Mouse (Mus musculus) CH12.LX (cell line): ENCODE results near the gene Mrpl9. TPM values are rescaled to one million over a fixed set of nuclear protein-coding genes. Genes with fewer than 3 reads are reported as not detected.

Experiments used
- DNase-seq: peaks from one replicate; pipeline ENCODE4 v3.0.0-alpha.2; 2013; ENCODE audit errors: extremely low read depth
- H3K27ac ChIP-seq: 2 replicates; pipeline ENCODE4 v1.5.1; 2012; ENCODE audit warnings: low read depth, mild to moderate bottlenecking, control low read depth, moderate library complexity; ENCODE audit not compliant: insufficient read depth
- H3K27me3 ChIP-seq: replicated peaks from 2 replicates; pipeline ENCODE3; 2012; ENCODE audit warnings: inconsistent platforms
- H3K36me3 ChIP-seq, 2 experiments: replicated peaks in 1 of 2; 2 replicates each; pipeline versions ENCODE3 to v1.6.1; 2012; ENCODE audit warnings: inconsistent platforms in 1 of 2, low read length in 1 of 2, mild to moderate bottlenecking in 1 of 2, mixed read lengths in 1 of 2, moderate library complexity in 1 of 2; ENCODE audit not compliant: control insufficient read depth in 1 of 2, insufficient read depth in 1 of 2
- H3K4me1 ChIP-seq, 2 experiments: 2 replicates each; pipeline ENCODE4 v1.6.1; 2012; ENCODE audit warnings: inconsistent platforms in 1 of 2, moderate library complexity in 1 of 2; ENCODE audit not compliant: insufficient read depth in 2 of 2, control insufficient read depth in 1 of 2
- H3K4me2 ChIP-seq: 2 replicates; pipeline ENCODE4 v1.6.1; 2012; ENCODE audit warnings: low read depth, mild to moderate bottlenecking, control low read depth; ENCODE audit not compliant: poor library complexity, insufficient read depth, severe bottlenecking
- H3K4me3 ChIP-seq, 3 experiments: fragments of 150-350 bp in 1 of 3; sonication (generic) in 1 of 3; replicated peaks in 1 of 3; 2 replicates each; pipeline versions ENCODE3 to v1.5.1; 2011 to 2012; ENCODE audit warnings: low read depth in 2 of 3, low read length in 2 of 3, mild to moderate bottlenecking in 2 of 3, moderate library complexity in 2 of 3, control low read depth in 1 of 3, improper control_type of control experiment in 1 of 3, inconsistent platforms in 1 of 3, mixed read lengths in 1 of 3; ENCODE audit not compliant: poor library complexity in 1 of 3
- H3K79me2 ChIP-seq: replicated peaks from 2 replicates; pipeline ENCODE4 v1.6.1; 2012; ENCODE audit warnings: mild to moderate bottlenecking, moderate library complexity; ENCODE audit not compliant: control insufficient read depth, poor library complexity, insufficient read depth, severe bottlenecking; ENCODE audit errors: extremely low read depth
- H3K9ac ChIP-seq: 2 replicates; pipeline ENCODE4 v1.6.1; 2012; ENCODE audit warnings: low read depth, mild to moderate bottlenecking, control low read depth, moderate library complexity; ENCODE audit not compliant: insufficient read depth
- H3K9me3 ChIP-seq: replicated peaks from 2 replicates; pipeline ENCODE3; 2012; ENCODE audit warnings: low read length, inconsistent platforms, mixed read lengths
- CTCF ChIP-seq, 2 experiments: IDR thresholded peaks in 1 of 2; conservative IDR thresholded peaks in 1 of 2; 2 replicates each; pipeline ENCODE4 v1.5.1; 2011 to 2012; ENCODE audit warnings: low read depth in 2 of 2, low read length in 2 of 2, improper control_type of control experiment in 1 of 2, inconsistent platforms in 1 of 2, mild to moderate bottlenecking in 1 of 2, moderate library complexity in 1 of 2
- E2F4 ChIP-seq: IDR thresholded peaks from 2 replicates; pipeline ENCODE4 v1.6.1; 2011; ENCODE audit warnings: low read depth, low read length, improper control_type of control experiment; ENCODE audit not compliant: insufficient replicate concordance
- GABPA ChIP-seq: IDR thresholded peaks from 2 replicates; pipeline ENCODE4 v1.6.1; 2012; ENCODE audit warnings: low read depth, low read length, improper control_type of control experiment, inconsistent platforms; ENCODE audit not compliant: insufficient replicate concordance
- IRF4 ChIP-seq: IDR thresholded peaks from 2 replicates; pipeline ENCODE4 v1.6.1; 2014; ENCODE audit warnings: low read depth, mild to moderate bottlenecking, inconsistent platforms, low read length, improper control_type of control experiment
- MAFK ChIP-seq: IDR thresholded peaks from 2 replicates; pipeline ENCODE4 v1.6.1; 2011; ENCODE audit warnings: low read length, improper control_type of control experiment; ENCODE audit not compliant: insufficient replicate concordance
- MAZ ChIP-seq: IDR thresholded peaks from 2 replicates; pipeline ENCODE4 v1.6.1; 2012; ENCODE audit warnings: low read depth, mild to moderate bottlenecking, inconsistent platforms, low read length, improper control_type of control experiment, moderate library complexity
- MXI1 ChIP-seq: IDR thresholded peaks from 2 replicates; pipeline ENCODE4 v1.6.1; 2011; ENCODE audit warnings: mild to moderate bottlenecking, low read depth, low read length, improper control_type of control experiment
- NELFE ChIP-seq: IDR thresholded peaks from 2 replicates; pipeline ENCODE4 v1.6.1; 2011; ENCODE audit warnings: low read depth, low read length, improper control_type of control experiment
- NRF1 ChIP-seq: IDR thresholded peaks from 2 replicates; pipeline ENCODE4 v1.6.1; 2014; ENCODE audit warnings: low read depth, mild to moderate bottlenecking, inconsistent platforms, low read length, improper control_type of control experiment, moderate library complexity
- POLR2A ChIP-seq: IDR thresholded peaks from 2 replicates; pipeline ENCODE4 v1.6.1; 2011; ENCODE audit warnings: low read depth, mild to moderate bottlenecking, improper control_type of control experiment, low read length
- RAD21 ChIP-seq: IDR thresholded peaks from 2 replicates; pipeline ENCODE4 v1.6.1; 2011; ENCODE audit warnings: low read depth, mild to moderate bottlenecking, low read length, improper control_type of control experiment, moderate library complexity
- SMC3 ChIP-seq: IDR thresholded peaks from 2 replicates; pipeline ENCODE4 v1.6.1; 2011; ENCODE audit warnings: low read depth, low read length, improper control_type of control experiment
- UBTF ChIP-seq: IDR thresholded peaks from 2 replicates; pipeline ENCODE4 v1.6.1; 2012; ENCODE audit warnings: low read depth, mild to moderate bottlenecking, inconsistent platforms, low read length, improper control_type of control experiment, moderate library complexity
- USF2 ChIP-seq: conservative IDR thresholded peaks from 2 replicates; pipeline ENCODE4 v1.6.1; 2011; ENCODE audit warnings: low read depth, low read length, improper control_type of control experiment
- ZMIZ1 ChIP-seq: IDR thresholded peaks from 2 replicates; pipeline ENCODE4 v1.6.1; 2012; ENCODE audit warnings: low read depth, mild to moderate bottlenecking, inconsistent platforms, low read length, improper control_type of control experiment
- ZNF384 ChIP-seq: IDR thresholded peaks from 2 replicates; pipeline ENCODE4 v1.6.1; 2012; ENCODE audit warnings: low read depth, low read length, improper control_type of control experiment, inconsistent platforms
- dilution Hi-C: fragments of 300-500 bp; cut with MboI; formaldehyde crosslinking; loops from 2 replicates; pipeline ENCODE4 v1.14.3; 2020; ENCODE audit warnings: low sequenced_read_pairs; ENCODE audit not compliant: extremely low pct_unique_long_range_greater_than_20kb, extremely low pct_ligation_motif_present
- in situ Hi-C: fragments of 300-500 bp; cut with MboI; formaldehyde crosslinking; loops from 3 replicates; pipeline ENCODE4 v1.14.3; 2019; ENCODE audit warnings: low sequenced_read_pairs, low pct_ligation_motif_present, low pct_unique_long_range_greater_than_20kb, mixed read lengths
- polyA plus RNA-seq: library from polyadenylated mRNA; unstranded; fragments of >175 nt; gene quantifications from 2 replicates; pipeline ENCODE4 v1.2.1, GENCODE M21; 2012; ENCODE audit warnings: low read depth; ENCODE audit not compliant: insufficient read length
- total RNA-seq, 2 experiments: library from RNA; depleted of rRNA; stranded (reverse); fragments of 300-350 nt in 1 of 2; fragments of >200 nt in 1 of 2; gene quantifications; 2 replicates each; pipeline ENCODE4 v1.2.3; 2012 to 2014

The Mrpl9 gene
- total and polyA plus RNA-seq, 3 experiments, result 104 to 114 (median 111) TPM

GRCm38 (mm10) chr3:94436420-94436819 lies 6.7 kb upstream of the Mrpl9 start:
- no peaks in the 10 kb centered on the region for H3K9me3 ChIP-seq
- no peak for TF ChIP-seq CTCF (conservative IDR thresholded peaks at IDR 0.05 in 1 of 2, IDR thresholded peaks at IDR 0.05 in 1 of 2; ENCODE audit: low read depth in 2 of 2, low read length in 2 of 2)
- TF ChIP-seq GABPA, result no peak
- no peak for TF ChIP-seq IRF4
- TF ChIP-seq ZMIZ1, result no peak
- TF ChIP-seq MXI1, result no peak
- TF ChIP-seq UBTF, result no peak
- no peak for TF ChIP-seq POLR2A
- no peak for TF ChIP-seq SMC3
- no peak for TF ChIP-seq MAFK
- no peak overlapping the region for H3K27ac ChIP-seq
- no peak overlapping the region for H3K4me3 ChIP-seq
- H3K4me1 ChIP-seq, result 0 out of 4 replicates have a peak, but pooled peaks cover 0 to 3% of the 10 kb centered on the region in 2 experiments
- DNase-seq, result no peak
- in situ Hi-C loops, result no loop called here
- dilution Hi-C loops, result no loop called here
- H3K36me3 ChIP-seq, result no peaks in the 10 kb centered on the region
- no peak overlapping the region for H3K9ac ChIP-seq
- no peaks in the 10 kb centered on the region for H3K79me2 ChIP-seq
- H3K4me2 ChIP-seq, result no peak overlapping the region
- peaks cover 1% of the 10 kb centered on the region for H3K27me3 ChIP-seq

- no peaks in the 10 kb centered on the region for H3K9me3 ChIP-seq
- no peak overlapping the region for H3K27ac ChIP-seq
- H3K4me3 ChIP-seq, result no peak overlapping the region
- DNase-seq, result peak; percentile 47
- dilution Hi-C loops, result no loop called here
- peaks cover 1% of the 10 kb centered on the region for H3K27me3 ChIP-seq
- no peak overlapping the region for H3K9ac ChIP-seq
- TF ChIP-seq CTCF (conservative IDR thresholded peaks at IDR 0.05 in 1 of 2, IDR thresholded peaks at IDR 0.05 in 1 of 2; ENCODE audit: low read depth in 2 of 2, low read length in 2 of 2) (peak; percentile 49 to 60), SMC3 (peak; percentile 34), NRF1 (no peak), RAD21 (peak; percentile 20), USF2 (no peak), E2F4 (no peak), NELFE (no peak), UBTF (no peak)
- peaks cover 11 to 20% of the 10 kb centered on the region in 2 experiments for H3K36me3 ChIP-seq
- H3K79me2 ChIP-seq, result peaks cover 15% of the 10 kb centered on the region
- H3K4me2 ChIP-seq, result no peak overlapping the region
- in situ Hi-C loops, result no loop called here
- H3K4me1 ChIP-seq, result peaks cover 6 to 14% of the 10 kb centered on the region in 2 experiments; a peak in 3 of 4 replicates
Measured at GRCm38 (mm10) chr3:94441182-94441581, 1.9 kb upstream of the Mrpl9 start.

GRCm38 (mm10) chr3:94443597-94443964 lies 463 bp downstream of the Mrpl9 start, which contains the start of gene Oaz3:
Oaz3 (minus strand) TSS chr3:94443915.
- TF ChIP-seq MAZ (0 out of 2 replicates have a peak, but pooled peaks have one; percentile 11), ZNF384 (no peak)

More at GRCm38 (mm10) chr3:94443597-94443964, 463 bp downstream of the Mrpl9 start, which contains the start of gene Oaz3:
- Histone ChIP-seq H3K4me1 (peaks cover 6 to 14% of the 10 kb centered on the region in 2 experiments; a peak in 3 of 4 replicates), H3K9me3 (peaks cover 7% of the 10 kb centered on the region), H3K36me3 (peaks cover 31 to 41% of the 10 kb centered on the region in 2 experiments), H3K4me3 (peak within 1 kb of the TSS; percentile 93 to 98 (median 96)), H3K9ac (peak within 1 kb of the TSS; percentile 75), H3K79me2 (peaks cover 15% of the 10 kb centered on the region), H3K4me2 (peak within 1 kb of the TSS; percentile 71), H3K27ac (peak within 1 kb of the TSS; percentile 2; the same call in 1 of the 2 replicates), H3K27me3 (peaks cover 1% of the 10 kb centered on the region)
- DNase-seq, result no peak
- in situ Hi-C loops (no loop called here), dilution Hi-C loops (no loop called here)
